Mouse (Mus musculus) mouse trophoblast stem cell (cell line): ENCODE measurements around the gene Dhcr24.

Experiments used
- in situ Hi-C, 2 experiments: fragments of 300-500 bp; cut with MseI, MboI; formaldehyde crosslinking; loops; 2 replicates in 1 of 2; 3 replicates in 1 of 2; pipeline ENCODE4 v1.15.1; 2025

Gene Dhcr24

DNA sequence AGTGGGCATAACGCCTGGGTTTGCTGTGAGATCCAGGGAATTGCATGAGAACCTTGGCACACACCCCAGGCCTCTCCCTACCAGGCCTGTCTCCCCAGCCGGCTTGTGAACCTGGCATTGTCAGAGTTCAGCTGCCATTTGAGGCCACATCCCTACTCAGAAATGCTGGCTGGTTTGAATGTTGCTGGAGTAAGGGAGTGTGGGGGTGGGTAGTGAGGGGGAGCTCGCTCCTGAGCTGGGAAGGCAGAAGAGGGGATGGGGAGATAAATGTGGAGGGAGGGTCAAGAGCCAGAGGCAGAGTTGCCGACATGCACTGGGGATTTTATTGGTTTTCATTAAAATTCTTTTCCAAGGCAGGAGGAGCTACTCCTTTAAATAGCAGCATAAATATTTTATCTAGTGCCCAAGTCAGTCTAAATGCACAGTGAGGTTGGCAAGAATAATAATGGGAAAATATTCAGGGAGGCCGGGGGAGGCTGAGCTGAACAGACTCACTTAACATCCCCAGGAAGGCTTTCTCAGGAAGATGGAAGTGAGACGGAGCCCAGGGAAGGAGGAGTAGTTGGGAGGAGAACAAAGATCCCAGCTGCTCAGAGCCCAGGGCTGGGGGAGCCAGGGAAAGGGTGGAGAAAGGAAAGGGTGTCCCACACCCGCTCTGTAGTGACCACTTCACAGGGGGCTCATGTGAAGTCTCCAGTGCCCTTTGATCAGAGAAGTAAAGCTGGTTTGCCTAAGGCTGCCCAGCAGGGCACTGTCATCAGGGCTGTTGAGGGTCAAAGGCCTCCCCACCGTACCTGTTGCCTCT is 72.6 kb downstream of the Dhcr24 start:
- in situ Hi-C loops = loop anchor here in 1 of 2 experiments (5.0 kb wide), 1 partner anchor 74 kb away; no protein-coding TSS in a partner anchor

DNA sequence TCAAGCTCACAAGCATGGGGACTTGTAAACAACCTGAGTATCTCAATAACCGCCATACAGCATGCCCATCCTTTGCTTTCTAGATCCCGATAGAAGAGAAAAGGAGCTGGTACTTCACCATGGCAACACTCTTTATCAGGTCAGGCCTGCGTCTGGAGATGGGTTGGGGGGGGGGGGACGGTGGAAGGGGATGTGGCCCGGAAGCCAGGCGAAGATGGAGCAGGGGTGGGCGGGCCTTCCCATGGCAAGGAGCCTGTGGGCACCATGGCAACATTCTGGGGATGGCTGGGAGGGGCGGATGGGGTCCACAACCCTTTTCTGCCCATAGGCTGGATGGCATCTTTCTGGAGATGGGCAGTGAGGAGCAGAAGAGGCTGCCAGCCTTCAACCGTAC is 73.2 kb downstream of the Dhcr24 start:
- in situ Hi-C loops = loop anchor here in 1 of 2 experiments (5.0 kb wide), 1 partner anchor 73 kb away; no protein-coding TSS in a partner anchor
